Mouse (Mus musculus) ovary, postnatal 36 days (tissue): ENCODE data around the gene 6430531B16Rik.

Experiments
- DNase-seq: peaks from one replicate; pipeline ENCODE4 v3.0.0; 2022; ENCODE audit warnings: low spot score, mixed read lengths

6430531B16Rik gene

DNA sequence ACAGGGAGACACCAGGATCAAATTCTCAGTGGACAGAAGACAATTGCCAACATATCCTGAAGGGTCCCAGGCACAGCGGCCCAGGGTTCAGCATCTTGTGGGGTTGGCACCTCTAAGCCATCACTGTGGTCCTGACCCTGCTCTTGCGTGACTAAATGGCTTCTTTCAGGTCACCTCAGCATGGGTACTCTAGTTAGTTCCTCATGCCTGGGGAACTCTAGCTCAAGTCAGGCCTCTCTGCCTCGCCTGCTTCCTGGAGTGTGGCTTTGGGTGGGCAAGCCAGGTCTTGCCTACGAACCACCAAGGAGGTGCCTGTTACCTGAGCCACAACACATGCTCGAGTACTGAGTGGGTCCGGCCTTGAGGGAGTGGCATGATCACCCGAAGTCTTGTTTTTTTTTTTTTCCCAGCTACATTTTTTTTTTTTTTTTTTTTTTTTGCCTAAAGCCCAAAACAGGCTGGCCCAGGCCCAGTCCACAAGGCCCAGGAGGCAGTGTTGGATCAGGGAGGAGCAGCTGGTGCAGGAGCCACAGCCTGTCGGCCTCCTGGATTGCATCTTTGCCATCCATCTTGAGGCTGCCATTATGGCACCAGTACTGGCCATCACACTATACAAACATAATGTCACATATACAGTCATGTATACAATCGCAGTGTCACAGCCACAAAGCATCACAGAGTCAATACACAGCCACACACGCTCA lies 8.2 kb downstream of the 6430531B16Rik start:
- DNase-seq: no peak

DNA sequence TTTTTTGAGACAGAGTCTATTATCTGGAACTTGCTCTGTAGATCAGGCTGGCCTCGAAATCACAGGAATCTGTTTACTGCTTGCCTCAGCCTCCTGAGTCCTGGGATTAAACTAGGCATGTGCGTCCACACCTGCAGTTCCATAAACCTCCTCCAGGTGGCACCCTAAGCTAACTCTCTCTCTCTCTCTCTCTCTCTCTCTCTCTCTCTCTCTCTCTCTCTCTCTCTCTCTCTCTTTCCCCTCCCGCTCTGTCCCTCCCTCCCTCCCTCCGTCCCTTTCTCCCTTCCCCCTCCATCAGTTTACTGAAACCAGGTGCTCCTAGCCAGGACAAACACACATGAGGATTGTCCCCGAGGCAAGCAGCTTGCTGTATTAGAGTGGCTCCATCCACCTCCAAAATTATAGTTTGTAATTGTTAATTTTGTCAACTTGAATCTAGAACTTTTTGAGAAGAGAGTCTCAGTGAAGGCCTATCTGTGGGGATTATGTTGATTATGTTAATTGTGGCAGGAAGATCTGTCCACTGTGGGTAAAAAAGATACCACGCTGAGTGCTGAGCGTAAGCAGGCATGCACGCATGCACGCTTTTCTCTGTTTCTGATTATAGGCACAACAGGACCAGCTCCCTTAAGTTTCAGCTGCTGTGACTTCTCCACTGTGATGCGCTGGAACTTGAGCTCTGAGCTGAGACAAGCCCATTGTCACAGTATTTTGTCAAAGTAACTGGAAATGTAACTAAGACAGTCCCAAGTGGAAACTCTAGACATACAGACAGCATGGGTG lies 9.0 kb downstream of the 6430531B16Rik start:
- peak; percentile 78 for DNase-seq

DNA sequence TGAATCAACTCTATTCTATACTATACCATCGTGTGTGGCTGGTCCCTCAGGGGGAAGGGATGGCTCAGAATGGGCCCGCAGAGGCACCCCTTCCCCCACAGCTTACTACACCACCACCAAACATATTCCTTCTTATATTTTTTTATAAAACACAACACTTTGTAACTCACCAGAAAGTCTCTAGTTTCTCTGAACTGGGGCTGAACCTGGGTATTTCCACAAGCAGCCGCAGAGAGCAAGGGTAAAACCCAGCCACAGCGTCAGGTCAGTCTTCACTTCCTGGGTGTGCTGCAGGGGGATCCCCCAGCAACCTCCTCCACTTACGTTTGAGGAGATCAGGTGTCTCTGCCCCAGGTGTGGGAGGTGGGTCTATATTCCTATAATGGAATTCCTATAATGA lies 10.1 kb downstream of the 6430531B16Rik start:
- DNase-seq: no peak

DNA sequence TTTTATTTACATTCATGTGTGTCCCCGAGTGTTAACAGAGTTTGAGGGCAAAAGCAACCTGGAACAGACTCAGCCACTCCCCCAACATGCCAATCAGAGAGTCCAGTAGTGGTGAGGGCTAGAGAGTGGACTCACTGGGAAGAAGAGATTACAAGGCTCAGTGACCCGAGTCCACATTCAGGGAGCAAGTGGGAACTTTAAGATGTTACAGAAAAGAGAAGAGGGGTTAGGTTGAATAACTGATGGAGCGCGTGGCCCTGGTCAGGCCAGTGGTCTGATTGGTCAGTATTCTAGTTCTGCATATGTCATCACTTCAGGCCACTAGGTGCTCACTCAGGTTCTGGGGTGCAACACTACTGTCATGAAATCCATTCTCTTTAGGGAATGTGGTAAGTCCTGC lies 11.4 kb downstream of the 6430531B16Rik start:
- DNase-seq: no peak

DNA sequence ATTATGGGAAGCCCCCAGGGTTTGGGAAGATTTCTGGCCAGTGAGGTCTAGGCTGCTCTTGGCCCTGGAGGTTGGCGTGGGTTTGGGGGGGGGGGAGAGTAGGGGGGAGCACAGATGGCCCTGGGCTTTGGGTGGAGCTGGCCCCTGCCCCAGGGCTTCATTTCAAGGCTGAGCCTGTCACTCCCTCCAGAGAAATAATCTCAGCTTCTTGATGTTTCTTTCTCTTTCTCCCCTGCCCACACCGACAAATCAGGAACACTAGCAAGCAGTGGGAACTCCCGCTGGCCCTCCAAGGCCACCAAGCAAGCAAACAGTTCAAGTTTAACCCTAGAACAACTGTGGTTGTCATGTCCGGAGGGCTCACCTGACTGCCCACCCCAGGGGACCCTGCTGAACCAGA lies 14.7 kb downstream of the 6430531B16Rik start:
- DNase-seq: peak; percentile 53

GRCm38 (mm10) chr7:139961141-139961540 lies 17.4 kb downstream of the 6430531B16Rik start:
- DNase-seq: peak; percentile 76

DNA sequence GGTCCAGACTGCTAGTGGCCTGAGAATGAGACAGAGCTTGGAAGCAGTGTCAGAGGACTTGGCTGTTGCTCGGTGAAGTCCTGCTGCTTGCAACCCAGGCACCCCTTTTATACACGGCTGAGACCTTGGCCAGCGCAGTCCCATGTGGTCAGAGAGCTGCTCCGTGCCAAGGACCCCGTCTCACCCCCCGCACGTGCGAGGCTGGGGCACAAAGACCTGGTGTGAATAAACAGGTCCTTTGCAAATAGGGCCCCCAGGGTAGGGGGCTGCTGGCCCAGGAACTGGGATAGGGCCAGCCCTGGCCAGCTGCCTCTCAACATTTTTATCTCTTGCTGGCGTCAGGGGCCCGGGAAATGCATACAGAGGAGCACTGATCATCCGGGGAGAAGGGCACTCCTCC lies 20.6 kb downstream of the 6430531B16Rik start:
- peak; percentile 85 for DNase-seq

DNA sequence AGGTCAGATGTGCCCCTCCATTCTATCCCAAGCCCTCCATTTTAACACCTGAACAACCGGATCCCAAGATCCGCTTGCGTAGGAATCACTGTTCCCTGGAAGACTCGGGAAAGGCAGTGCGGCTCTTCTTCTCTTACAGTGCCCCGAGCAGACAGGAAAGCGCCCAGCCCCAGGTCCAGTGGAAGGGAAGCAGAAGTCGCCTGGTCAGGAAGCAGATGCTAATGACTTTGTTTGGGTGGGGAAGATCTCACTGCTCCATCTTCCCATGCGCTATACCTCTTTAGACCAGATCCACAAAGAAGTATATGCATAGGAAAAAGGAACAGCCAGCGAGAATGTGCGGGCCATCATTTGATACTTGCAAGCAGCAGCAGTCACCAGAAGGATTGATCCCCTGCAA lies 21.1 kb downstream of the 6430531B16Rik start:
- no peak for DNase-seq

DNA sequence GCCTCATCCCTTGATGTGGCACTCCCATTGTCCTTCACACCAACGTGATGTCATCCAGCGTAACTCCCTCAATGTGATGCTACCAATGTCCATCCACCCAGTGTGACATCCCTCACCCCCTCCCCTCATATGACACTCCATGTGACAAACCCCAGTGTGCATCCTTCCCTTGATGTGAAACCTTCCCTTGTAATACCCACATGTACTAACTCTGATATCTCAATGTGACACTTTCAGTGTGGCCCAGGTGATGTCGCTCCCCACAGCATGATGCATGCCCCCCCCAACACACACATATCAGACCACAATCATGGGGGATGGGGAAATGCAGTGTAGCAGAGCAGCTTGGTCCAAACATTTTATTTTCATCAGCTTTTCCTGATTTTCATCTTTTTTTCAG lies 21.9 kb downstream of the 6430531B16Rik start:
- no peak for DNase-seq

GRCm38 (mm10) chr7:139955505-139955904 lies 23.1 kb downstream of the 6430531B16Rik start:
- peak; percentile 23 for DNase-seq

DNA sequence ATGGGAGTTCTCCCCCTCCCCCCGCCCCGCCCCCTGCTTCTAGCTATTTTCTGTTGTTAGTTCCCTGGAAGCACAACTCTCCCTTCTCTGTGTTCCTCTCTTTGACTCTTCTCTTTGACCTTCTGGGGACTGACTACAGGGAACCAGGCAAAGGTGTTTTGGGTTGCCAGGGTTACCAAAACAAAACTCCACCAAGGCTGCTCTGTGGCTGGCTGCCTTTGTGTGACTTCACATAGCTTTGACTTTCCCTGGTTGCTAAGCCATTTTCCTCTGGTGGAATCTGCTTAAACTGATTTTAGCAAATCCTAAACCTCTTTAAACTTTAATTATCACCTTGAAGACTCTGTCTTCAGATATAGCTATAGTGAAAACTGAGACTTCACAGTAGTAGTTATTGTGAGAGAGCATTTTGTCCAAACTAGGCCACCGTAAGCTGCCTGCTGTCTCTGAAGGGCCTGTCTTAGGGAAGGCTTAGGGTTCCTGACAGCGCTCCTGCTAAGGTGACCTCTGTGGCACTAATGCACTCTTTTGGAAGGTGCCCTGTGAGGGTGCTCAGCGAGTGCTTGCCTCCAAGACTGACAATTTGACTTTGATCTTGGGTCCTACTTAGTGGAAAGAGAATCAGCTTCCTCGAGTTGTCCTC lies 26.4 kb downstream of the 6430531B16Rik start:
- DNase-seq: no peak

DNA sequence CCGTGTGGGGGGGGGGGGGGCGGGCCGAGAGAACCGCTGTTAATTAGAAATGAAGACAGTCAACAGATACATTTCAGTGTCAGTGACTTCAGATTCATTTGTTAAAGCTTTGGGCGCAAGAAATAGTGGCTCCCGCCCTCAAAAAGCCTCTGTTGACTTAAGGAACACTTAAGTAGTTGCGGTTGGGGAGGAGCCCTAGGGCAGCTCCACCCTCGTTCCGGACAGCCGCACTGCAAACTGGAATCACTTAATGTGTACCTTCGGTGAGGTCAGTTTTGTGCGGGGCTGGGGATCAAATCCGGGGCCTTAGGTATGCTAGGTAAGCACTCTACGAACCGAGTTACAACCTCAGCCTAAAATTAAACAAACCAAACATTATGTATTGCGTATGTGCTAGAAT lies 27.5 kb downstream of the 6430531B16Rik start:
- peak; percentile 29 for DNase-seq

DNA sequence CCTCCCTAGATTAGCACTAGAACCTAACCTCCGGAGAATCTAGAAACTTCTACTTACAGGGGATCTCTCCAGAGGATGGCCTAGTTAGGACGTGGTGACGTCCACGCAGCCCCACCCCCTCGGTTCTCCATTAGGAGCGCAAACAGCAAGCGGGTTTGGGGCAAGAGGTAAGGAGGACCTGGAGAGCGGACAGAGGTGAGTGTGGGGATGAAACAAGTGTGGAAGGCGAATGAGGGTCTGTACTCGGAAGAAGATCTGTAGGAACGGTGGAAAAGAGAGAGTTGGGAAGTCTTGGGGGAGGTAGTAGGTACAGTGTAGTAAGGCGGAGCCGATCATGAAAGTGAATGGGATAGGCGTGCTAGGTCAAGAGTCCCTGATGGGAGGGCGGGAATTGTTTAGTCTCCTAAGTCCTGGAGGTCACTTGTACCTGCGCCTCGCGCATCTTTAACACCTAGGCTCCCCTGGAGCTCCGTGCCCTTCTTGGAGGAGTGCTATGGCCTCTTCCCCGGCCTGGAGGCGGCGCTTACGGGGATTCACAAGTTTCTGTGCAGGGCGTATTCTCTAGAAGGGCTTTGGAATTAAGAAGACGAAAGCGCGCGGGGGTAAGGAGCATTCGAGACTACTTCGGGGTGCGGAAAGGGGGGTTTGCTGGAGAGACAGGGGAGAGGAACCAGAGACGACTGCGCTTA lies 28.1 kb downstream of the 6430531B16Rik start:
- DNase-seq: peak; percentile 47

DNA sequence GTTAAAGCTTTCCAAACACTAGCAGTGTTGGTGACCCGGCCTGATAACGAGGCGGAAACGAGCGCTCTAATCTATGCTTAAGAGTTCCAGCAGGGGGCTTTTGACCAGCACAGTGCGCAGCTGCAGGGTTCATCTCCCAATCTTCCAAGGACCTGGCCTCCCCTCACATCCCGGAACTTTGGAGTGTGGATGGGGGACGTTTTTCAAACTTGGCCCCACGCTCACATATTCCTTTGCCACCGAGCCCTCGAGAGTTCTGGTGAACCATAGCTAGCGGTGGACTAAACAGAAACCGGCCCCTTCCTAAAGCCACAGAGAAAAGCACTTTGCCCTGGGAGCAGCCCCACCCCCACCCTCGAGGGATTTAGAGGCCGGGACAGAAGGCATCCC lies 28.7 kb downstream of the 6430531B16Rik start:
- peak; percentile 58 for DNase-seq

- no peak for DNase-seq
Measured at GRCm38 (mm10) chr7:139946032-139946431, 32.5 kb downstream of the 6430531B16Rik start.

DNA sequence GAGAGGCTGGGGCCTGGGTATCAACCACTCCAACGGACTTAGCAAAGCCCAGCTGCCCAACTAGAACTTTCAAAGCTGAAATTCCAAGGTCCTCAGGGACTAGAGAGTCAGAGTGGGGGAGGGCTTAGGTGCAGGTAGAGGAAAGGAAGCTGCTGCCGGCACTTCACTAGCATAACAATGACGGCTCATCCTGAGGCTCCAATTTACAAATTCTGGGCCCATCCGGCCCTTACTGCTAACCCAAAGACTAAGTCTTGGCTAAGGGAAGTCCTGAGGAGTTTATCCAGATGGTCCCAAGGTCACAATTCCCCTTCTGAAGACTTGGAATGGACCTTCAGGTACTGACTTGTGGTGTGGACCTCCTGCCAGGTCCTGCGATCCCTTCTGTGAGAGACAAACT lies 33.0 kb downstream of the 6430531B16Rik start:
- DNase-seq: no peak

- DNase-seq: no peak
Measured at GRCm38 (mm10) chr7:139944291-139945240, 34.0 kb downstream of the 6430531B16Rik start.

DNA sequence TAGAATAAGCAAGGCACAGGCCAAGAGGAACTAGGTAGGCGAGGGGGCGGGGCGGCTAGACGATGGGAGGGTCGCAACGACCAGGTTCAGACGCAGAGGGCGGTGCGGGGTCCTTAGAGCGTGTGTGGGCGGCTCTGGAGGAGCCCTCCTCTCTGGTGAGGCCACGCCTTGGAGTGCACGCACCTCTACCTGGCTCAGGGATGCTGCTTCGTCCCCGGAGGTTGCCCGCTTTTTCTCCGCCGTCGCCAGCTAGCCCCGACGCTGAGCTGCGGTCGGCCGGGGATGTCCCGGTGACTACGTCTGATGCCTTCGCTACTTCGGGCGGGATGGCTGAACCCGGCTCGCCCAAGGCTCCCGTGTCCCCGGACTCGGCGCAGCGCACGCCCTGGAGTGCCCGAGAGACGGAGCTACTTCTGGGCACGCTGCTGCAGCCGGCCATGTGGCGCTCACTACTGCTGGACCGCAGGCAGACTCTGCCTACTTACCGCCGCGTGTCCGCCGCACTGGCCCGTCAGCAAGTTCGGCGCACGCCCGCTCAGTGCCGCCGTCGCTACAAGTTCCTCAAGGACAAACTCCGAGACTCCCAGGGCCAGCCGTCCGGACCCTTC lies 34.8 kb downstream of the 6430531B16Rik start, which contains the start of gene Utf1:
Gene Utf1, plus strand, starts transcription at position 116 of the 608 bp plus-strand sequence.
- peak; percentile 58 for DNase-seq

DNA sequence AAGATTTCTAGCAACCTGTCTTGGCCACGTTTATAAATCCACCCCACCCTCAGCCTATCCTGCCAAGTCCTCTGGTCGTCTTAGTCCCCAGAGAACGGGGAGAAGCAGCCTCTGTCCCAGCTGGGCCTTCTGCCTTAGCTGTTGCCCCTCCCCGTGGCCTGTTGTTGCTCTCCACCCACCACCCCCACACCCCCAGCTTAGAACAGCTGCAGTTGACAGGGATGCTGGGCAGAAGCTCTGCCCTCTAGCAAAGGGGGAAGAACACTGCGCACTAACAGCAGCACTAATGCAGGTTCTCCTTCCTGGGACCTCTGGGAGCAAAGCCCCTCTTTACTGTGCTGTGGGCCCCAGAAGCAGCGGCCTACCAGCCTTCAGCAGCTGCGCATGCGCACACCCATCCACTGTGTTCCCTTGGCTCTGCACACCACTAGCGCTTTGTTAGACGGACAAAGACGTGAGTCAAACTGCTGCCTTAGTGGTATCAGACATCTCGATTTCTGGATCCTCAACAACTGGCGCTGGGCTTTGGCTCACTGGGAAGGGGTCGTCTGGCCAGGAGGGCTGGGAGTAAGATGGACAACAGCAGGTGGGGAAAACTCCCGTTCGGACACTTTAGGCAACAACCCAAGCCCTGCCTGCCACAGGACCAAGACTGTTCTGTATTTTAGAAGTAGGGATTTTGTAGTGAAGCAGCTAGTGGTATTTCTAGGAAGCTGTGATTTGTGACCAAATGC lies 37.9 kb downstream of the 6430531B16Rik start:
- no peak for DNase-seq

GRCm38 (mm10) chr7:139937810-139938209 lies 40.7 kb downstream of the 6430531B16Rik start:
- no peak for DNase-seq
